Mouse (Mus musculus) midbrain, embryonic 14.5 days (tissue): ENCODE data around the gene Gm9495. TPM values are rescaled to one million over a fixed set of nuclear protein-coding genes. Genes with fewer than 3 reads are reported as not detected.
A peak's percentile ranks its signal among the peaks of the same experiment; 100 is the strongest.
"Not testable (repeated sequence)": the region's sequence is repeated elsewhere in the genome, so short reads cannot be mapped to it uniquely, and the experiment has no call there.

Source experiments
- ATAC-seq: fragments of 200-750 bp; cut with Nextera tagmentation; 2 replicates; pipeline ENCODE4 v1.8.0; 2017; ENCODE audit warnings: moderate number of reproducible peaks, moderate library complexity; ENCODE audit not compliant: low FRiP score, low TSS enrichment
- DNase-seq: peaks from one replicate; pipeline ENCODE4 v3.0.0-alpha.2; 2015
- H3K27ac ChIP-seq: fragments of 300-500 bp; sonication (generic); replicated peaks from 2 replicates; pipeline ENCODE4 v1.5.1; 2014; ENCODE audit warnings: mild to moderate bottlenecking, low read depth, low read length, moderate library complexity
- H3K27me3 ChIP-seq: fragments of 300-500 bp; sonication (generic); 2 replicates; pipeline ENCODE4 v1.6.1; 2014; ENCODE audit warnings: low read length, control low read depth, mixed read lengths; ENCODE audit not compliant: control insufficient read depth, insufficient read depth
- H3K36me3 ChIP-seq: fragments of 300-500 bp; sonication (generic); 2 replicates; pipeline ENCODE4 v1.6.1; 2014; ENCODE audit warnings: low read length, control low read depth; ENCODE audit not compliant: control insufficient read depth, insufficient read depth
- H3K4me1 ChIP-seq: fragments of 300-500 bp; sonication (generic); 2 replicates; pipeline ENCODE4 v1.6.1; 2014; ENCODE audit warnings: mild to moderate bottlenecking, antibody characterized with exemption, low read length, control low read depth; ENCODE audit not compliant: control insufficient read depth, insufficient read depth
- H3K4me2 ChIP-seq: fragments of 300-500 bp; sonication (generic); 2 replicates; pipeline ENCODE4 v1.6.1; 2014; ENCODE audit warnings: mild to moderate bottlenecking, low read length, moderate library complexity
- H3K4me3 ChIP-seq: fragments of 300-500 bp; sonication (generic); replicated peaks from 2 replicates; pipeline ENCODE4 v1.5.1; 2014; ENCODE audit warnings: low read depth, low read length
- H3K9ac ChIP-seq: fragments of 300-500 bp; sonication (generic); replicated peaks from 2 replicates; pipeline ENCODE4 v1.6.1; 2014; ENCODE audit warnings: mild to moderate bottlenecking, low read length, moderate library complexity
- H3K9me3 ChIP-seq: fragments of 300-500 bp; sonication (generic); 2 replicates; pipeline ENCODE4 v1.6.1; 2016; ENCODE audit warnings: low read length, control low read depth, mixed read lengths; ENCODE audit not compliant: control insufficient read depth
- WGBS: fragments of 180-500 bp; shearing (Covaris S2); extraction: QIAGEN DNeasy Blood & Tissue Kit; methylation state at CpG from one replicate; pipeline ENCODE4 v1.1.7; 2014; 5-methylcytosine and 5-hydroxymethylcytosine counted together
- polyA plus RNA-seq: library from polyadenylated mRNA; unstranded; fragments of >200 nt; fragmentation: Nextera tagmentation; extraction: Ambion mirVana; gene quantifications from 2 replicates; pipeline ENCODE4 v1.2.1, GENCODE M21; 2014

The Gm9495 gene
- polyA plus RNA-seq, result 0.09 TPM in 1 of 2 replicates, not detected in the other

DNA sequence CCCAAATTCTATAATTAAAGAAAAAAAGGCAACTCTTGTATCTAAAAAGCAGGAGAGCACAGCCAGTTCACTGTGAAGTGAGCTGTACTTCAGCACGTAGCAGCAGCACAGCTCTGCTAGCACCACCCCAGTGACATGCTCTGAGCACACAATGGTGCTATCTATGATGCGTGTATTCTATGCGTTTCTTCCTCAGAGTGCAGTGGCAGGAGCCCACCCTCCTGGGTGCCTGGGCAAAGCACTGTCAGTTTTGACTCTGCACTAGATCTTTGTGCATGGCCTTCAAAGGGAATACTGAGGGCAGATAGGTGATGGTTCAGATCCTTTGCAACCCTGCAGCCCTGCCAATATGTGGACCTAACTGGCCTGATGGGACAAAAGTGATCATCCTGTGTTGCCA, at the start of gene Gm9495:
Gene Gm9495, minus strand, starts transcription at position 101 of the 400 bp plus-strand sequence.
- not testable (repeated sequence) for H3K27ac ChIP-seq, DNase-seq, H3K27me3 ChIP-seq, H3K9me3 ChIP-seq, H3K4me2 ChIP-seq, H3K36me3 ChIP-seq, H3K4me3 ChIP-seq, H3K4me1 ChIP-seq, H3K9ac ChIP-seq, ATAC-seq
- 89% methylated on average over 1 of the region's 3 CpGs for WGBS

DNA sequence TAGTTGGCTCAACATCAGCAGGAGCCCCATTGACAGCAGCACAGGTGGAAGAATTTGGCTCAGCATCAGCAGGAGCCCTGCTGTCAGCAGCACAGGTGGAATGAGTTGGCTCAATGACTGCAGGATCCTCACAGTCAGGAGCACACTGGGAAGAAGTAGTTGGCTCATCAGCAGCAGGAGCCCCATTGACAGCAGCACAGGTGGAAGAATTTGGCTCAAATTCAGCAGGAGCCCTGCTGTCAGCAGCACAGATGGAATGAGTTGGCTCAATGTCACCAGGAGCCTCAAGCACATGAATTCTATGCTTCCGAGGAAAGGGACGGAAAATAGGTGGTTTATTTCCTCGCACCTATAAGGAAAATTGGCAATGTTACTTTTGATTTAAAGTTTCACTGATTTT, 21.6 kb upstream of the Gm9495 start:
- not testable (repeated sequence) for H3K9ac ChIP-seq, ATAC-seq, H3K4me1 ChIP-seq, H3K4me3 ChIP-seq, H3K36me3 ChIP-seq, H3K27ac ChIP-seq, DNase-seq, H3K4me2 ChIP-seq, H3K9me3 ChIP-seq, H3K27me3 ChIP-seq
- WGBS, result 76% methylated on average over 3 of the region's 3 CpGs

DNA sequence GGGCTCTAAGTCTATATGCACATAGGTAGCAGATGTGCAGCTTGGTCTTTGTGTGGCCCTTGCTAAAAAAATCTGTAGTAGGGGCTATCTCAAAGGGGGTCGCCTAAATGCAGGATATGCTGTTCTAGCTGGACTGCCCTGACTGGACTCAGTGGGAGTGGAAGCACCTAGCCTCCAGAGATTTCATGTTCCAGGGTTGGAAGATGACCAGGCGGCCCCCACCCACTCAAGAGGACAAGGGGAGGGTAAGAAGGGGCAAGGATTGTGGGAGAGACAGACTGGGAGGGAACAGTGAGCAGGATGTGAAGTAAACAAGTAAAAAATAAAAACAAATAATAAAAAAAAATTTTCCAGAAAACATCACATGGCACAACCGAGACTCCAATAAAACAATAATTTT, 33.3 kb downstream of the Gm9495 start:
- H3K4me3 ChIP-seq, DNase-seq, H3K4me2 ChIP-seq, H3K9me3 ChIP-seq, H3K9ac ChIP-seq, H3K27me3 ChIP-seq, H3K4me1 ChIP-seq, ATAC-seq, H3K27ac ChIP-seq, H3K36me3 ChIP-seq: not testable (repeated sequence)
- 79% methylated on average over 2 of the region's 3 CpGs for WGBS

DNA sequence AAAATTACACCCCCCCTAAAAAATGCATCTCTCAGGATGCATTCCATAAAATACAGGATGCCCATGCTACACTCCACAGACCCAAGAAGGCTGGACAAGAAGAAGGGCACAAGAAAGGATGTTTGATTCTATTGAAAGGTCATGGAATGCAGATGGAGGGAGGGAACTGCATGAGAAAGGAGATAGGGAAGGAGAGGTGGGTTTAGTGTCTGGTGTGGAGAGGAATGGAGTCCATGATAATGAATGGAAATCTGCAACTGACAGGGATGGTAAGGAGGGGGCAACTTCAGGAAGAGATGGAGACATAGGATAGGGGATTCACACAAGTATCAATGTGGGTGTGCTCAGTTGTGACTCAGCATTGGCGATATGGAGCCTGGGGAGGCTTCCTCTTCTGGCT, 39.0 kb downstream of the Gm9495 start:
- ATAC-seq (no peak), DNase-seq (no peak)
- H3K27me3 ChIP-seq, result no peaks in the 10 kb centered on the region
- no peak overlapping the region for H3K4me2 ChIP-seq
- no peak overlapping the region for H3K9ac ChIP-seq
- no peak overlapping the region for H3K27ac ChIP-seq
- no peak overlapping the region for H3K4me3 ChIP-seq
- no peaks in the 10 kb centered on the region for H3K4me1 ChIP-seq
- no peaks in the 10 kb centered on the region for H3K9me3 ChIP-seq
- WGBS, result 95% methylated on average over 1 of the region's 1 CpGs
- H3K36me3 ChIP-seq, result no peaks in the 10 kb centered on the region

DNA sequence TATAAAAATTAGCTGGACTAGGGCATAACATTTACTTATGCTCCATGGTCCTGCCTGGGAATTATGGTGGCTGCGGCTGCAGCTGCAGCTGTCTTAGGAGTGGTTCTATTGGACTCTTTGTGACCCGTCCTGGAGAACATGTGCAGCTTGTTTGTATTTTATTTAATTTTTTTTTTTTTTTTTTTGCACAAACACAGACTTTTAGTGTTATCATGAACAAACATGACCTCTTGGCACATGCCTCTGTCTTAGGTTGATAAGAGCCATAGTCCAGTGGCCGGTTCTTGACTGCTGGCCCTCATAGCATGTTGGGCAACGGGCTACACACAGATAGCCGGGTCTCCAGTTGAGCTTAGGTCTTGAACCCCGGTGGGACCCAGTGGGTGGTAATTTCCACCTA, 48.6 kb downstream of the Gm9495 start:
- Histone ChIP-seq H3K9me3 (no peaks in the 10 kb centered on the region), H3K4me3 (no peak overlapping the region), H3K27ac (no peak overlapping the region), H3K4me1 (no peaks in the 10 kb centered on the region), H3K4me2 (no peak overlapping the region), H3K27me3 (no peaks in the 10 kb centered on the region), H3K9ac (no peak overlapping the region), H3K36me3 (no peaks in the 10 kb centered on the region)
- WGBS, result 92% methylated on average over 6 of the region's 6 CpGs
- DNase-seq (no peak), ATAC-seq (no peak)

DNA sequence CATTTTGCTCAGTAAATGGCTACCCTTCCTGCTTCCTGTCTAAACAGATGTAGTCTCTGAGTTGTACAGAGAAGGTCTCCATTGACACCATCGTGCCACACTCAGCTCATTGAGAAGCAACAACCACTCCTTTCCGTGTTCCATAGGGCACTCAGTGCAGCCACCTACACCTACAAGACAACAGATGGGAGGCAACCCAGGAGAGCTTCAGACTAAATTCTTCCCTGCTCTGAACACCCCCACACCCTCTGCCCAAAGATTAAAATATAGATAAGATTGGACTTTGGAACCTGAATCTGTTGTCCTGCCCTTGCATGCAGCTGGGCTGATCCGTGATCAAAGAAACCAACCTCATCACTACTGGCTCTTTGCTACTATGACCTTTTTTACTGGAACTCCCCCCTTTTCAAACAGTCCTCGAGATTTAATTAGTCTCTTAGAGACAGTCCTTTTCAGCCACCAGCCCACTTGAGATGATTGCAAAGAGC, 53.4 kb downstream of the Gm9495 start:
- H3K4me1 ChIP-seq, result 0 out of 2 replicates have a peak, but pooled peaks cover 6% of the 10 kb centered on the region
- DNase-seq (no peak), ATAC-seq (no peak)
- WGBS, result 76% methylated on average over 4 of the region's 4 CpGs
- no peak overlapping the region; the same call in 1 of the 2 replicates for H3K9ac ChIP-seq
- no peaks in the 10 kb centered on the region for H3K36me3 ChIP-seq
- H3K4me2 ChIP-seq, result peak overlapping the region; percentile 72
- no peak overlapping the region for H3K27ac ChIP-seq
- no peaks in the 10 kb centered on the region for H3K9me3 ChIP-seq
- H3K4me3 ChIP-seq, result peak overlapping the region; percentile 47; the same call in 1 of the 2 replicates
- H3K27me3 ChIP-seq, result no peaks in the 10 kb centered on the region

DNA sequence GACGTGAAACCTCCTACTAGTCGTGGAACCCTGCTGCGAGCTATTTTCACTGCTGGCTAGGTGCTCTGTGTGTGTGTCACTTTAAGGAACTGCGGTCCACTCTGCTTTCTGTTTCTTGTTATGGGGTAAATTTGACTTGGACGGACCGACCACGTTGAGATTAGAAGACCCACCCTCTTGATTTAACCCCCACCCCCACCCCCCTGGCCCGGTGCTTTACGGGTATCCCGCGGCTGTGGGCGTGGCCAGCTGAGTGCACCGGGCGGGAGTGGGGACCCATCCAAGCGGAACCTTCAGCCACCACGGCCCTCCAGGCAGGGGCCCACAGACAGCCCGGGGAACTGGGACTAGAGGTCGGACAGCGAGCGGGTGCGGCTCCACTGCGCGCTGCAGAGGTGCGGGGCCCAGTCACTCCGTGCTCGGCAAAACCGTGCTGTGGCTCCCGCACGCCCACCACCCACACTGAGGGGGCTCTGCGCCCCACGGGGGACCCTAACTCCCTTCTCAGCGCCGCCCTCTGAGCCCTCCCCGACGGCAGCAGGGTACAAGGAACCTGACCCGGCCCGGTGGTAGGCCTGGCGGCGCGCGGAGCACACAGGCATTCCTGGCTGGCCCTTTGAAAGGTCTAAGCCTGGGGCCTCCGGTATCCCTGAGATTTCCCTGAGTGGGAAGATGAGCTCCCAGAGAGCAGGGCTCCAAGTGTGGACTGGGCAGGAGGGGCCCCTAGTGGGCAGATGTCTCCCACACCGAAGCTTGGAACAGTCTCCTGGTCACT, 54.0 kb downstream of the Gm9495 start:
- peak overlapping the region; percentile 70 for H3K9ac ChIP-seq
- H3K27ac ChIP-seq, result 0 out of 2 replicates have a peak overlapping the region, but pooled peaks have one; percentile 26
- peak overlapping the region; percentile 72 for H3K4me2 ChIP-seq
- H3K9me3 ChIP-seq, result no peaks in the 10 kb centered on the region
- H3K4me3 ChIP-seq, result peak overlapping the region; percentile 47
- 17% methylated on average over 43 of the region's 43 CpGs for WGBS
- ATAC-seq, result peak; percentile 24
- H3K36me3 ChIP-seq, result no peaks in the 10 kb centered on the region
- no peaks in the 10 kb centered on the region for H3K27me3 ChIP-seq
- H3K4me1 ChIP-seq, result peaks cover 8% of the 10 kb centered on the region; the same call in 1 of the 2 replicates
- peak; percentile 57 for DNase-seq

DNA sequence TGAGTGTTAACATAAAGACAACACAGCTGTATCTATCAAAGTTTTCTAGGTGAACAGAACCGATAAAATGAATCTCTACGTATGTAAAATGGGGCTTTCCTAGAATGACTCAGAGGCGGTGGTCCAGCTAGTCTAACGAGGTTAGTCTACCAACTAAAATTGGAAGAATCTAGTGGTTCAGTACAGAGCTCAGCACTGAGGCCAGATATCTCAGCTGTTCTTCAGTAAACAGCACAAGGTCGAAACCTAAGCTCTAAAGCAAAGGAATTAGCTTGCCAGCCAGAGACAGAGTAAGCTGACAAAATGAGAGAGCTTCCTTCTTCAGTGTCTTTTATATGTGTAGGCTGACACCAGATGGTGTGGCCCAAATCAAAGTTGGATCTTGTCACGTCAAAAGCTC, 57.2 kb downstream of the Gm9495 start:
- H3K9me3 ChIP-seq, result peaks cover 14% of the 10 kb centered on the region
- WGBS, result 83% methylated on average over 6 of the region's 6 CpGs
- ATAC-seq (no peak), DNase-seq (no peak)
- H3K27me3 ChIP-seq, result no peaks in the 10 kb centered on the region
- H3K36me3 ChIP-seq, result no peaks in the 10 kb centered on the region
- peak overlapping the region; percentile 71 for H3K4me2 ChIP-seq
- H3K4me1 ChIP-seq, result peaks cover 11% of the 10 kb centered on the region; the same call in 1 of the 2 replicates
- peak overlapping the region; percentile 89; the same call in 1 of the 2 replicates for H3K9ac ChIP-seq
- H3K4me3 ChIP-seq, result peak overlapping the region; percentile 76
- peak overlapping the region; percentile 96 for H3K27ac ChIP-seq
